Mouse (Mus musculus): ENCODE results near the gene Src. TPM values are rescaled to one million over a fixed set of nuclear protein-coding genes. Genes with fewer than 3 reads are reported as not detected.
A peak's percentile ranks its signal among the peaks of the same experiment; 100 is the strongest.

The Src gene
- total RNA-seq, 4 experiments from 2014 or later: 107 to 122 (median 115) TPM

DNA sequence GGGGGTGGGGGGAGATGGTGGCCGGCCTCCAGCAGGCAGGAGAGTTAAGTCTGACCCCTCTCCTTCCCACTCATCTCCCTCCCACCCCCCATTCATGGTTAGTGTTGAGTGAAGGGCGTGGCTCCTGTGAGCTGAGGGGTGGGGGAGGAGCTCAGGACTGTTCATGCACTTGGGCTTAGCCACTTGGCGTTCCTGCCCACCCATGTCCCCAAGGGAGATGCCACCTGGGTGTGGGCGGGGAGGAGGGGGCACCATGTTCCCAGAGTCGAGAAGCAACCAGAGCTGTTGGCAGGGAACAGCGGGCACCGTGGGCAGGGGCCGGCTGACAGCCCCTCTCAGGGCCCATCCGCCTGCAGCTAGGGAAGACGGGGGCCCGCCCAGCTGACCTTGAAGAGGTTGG, 18.3 kb downstream of the Src start:
- peak in 1 of 2 experiments; percentile 69 for DNase-seq (ENCODE audit: low spot score in 2 of 2)

DNA sequence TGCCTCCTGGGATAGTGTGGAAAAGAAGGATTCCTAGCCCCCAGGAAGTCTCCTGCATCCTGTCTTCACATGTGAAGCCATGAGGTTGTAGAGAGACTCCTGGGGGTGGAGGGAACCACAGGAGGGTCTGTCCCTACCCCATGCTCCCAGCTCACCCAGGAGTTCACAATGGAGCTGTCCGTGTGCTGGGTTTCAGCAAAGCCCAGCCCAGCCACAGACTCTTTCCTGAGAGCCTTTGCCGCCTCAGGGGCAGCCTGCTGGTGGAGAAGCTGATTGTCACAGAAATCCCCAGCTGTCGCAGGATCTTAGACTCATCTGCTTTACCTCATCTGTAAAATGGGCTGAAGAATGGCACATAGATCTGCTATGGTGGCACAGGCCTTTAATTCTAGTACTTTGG, 18.9 kb downstream of the Src start:
- no peak for DNase-seq (ENCODE audit: low spot score in 2 of 2)

DNA sequence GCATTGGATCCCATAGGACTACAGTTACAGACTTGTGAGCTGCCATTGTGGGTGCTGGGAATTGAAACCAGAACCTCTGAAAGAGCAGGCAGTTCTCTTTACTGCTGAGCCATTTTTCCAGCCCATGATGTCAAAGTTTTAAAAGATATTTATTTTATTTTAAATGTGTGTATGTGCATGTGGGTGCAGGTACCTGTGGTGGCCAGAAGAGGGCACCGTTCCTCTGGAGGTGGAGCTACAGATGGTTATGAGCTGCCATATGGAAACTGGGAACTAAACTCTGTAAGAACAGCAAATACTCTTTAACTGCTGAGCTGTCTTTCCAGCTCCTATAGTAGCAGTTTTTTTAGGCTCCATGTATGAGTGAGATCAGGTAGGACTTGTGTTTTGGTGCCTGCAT, 23.1 kb downstream of the Src start:
- no peak for DNase-seq (ENCODE audit: low spot score in 2 of 2)

DNA sequence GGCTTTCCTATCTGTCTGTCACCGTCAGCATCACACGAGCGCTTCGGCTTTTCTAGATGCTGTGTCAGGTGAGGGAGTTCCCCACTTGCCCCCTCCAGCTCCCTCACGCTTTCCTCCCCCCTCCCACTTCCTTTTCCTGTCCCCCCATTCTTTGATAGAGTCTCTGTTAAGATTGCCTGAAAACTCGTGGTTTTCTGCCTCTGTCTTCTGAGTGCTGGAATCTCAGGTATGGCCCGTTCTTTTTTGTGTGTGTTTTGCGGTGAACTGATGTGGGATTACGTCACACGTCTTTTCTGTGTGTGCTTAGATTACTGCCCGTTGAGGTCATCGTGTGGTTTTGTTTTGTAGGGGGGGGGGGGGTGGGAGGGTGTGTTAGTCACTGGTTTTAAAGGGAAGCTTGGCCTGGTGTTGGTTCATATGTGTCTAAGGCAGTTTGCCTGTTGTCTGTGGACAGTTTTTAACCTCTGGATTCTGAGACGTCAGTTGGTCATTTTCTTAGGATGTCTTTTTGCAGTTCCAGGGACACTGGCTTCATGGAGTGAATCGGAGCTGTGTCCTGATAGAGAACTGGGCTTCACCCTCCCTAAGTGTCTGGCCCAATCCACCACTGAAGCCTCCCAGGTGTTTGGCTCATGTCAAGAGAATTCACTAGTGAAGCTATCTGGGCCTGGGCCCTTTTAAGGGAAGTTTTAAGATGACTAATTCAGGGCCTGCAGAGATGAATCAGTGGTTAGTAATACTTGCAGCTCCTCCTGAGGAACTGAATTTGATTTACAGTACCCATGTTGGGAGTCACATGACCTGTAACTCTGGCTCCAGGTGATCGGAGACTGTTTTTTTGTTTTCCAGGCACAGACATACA, 29.3 kb downstream of the Src start:
- no peak for DNase-seq (ENCODE audit: low spot score in 2 of 2)

DNA sequence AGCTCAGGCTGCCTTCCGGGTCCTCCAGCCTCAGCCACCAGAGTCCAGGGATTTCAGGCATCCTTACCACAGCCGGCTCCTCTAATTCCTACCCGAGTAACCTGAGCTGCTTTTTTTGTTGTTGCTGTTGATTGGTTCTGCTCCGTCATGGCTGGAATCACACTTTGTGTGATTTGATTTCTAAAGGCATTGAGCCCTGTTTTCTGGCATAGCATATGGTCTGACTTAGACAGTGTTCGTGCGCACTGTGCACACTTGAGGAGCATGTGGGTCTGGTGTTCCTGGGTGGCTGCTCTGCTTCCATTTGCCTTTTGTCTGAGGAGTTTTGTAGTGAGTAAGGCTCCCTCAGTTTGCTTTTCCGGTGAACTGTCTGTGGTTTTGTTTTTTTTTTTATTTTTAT, 30.1 kb downstream of the Src start:
- no peak for DNase-seq (ENCODE audit: low spot score in 2 of 2)

DNA sequence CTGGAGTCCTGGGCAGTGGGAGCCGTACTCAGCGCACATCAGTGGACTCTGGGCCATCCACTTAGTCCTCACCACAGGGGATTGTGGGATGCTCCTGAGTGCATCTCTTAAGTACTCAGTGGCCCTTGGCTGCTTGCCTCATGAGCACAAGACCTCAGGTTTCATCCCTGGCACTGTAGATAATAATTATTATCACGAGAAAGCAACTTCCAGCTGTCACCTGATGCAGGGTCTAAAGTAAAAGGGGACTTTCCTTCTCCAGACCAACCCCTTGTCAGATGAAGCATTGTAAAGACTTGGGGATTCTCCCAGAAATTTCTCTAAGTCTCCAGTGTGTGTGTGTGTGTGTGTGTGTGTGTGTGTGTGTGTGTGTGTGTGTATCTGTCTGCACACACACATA, 32.7 kb downstream of the Src start:
- DNase-seq (ENCODE audit: low spot score in 2 of 2): no peak

DNA sequence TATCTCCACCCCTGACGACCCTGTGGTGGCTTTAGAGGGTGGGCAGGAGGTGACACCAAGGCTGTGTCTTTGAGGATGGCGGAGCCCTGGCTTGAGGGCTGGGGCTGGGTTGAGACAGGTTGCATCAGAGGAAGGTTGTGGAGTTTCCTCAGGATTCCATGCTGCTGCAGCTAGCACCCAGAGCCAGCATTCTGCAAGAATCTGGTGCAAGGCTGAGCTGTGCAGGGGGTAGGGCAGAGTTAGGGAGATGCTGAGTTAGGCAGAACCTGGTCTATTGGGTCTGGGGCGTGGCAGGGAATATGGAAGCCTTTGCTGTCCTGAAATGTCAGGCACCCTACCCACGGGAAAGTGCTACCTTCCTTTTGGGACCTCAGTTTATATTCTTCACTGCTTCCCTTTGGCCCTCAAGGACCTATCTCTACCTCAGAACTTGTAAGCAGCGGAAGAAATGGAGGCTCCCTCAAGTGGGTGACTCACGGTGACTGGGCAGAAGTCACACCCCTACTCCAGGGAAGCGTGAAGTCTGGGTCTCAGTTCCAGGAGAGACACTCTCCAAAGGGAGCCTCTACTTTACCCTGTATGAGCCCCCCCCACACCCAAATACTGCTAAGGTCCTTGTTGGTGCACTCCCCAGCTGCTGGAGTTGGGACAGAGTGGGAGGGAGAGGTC, 33.3 kb downstream of the Src start:
- DNase-seq (ENCODE audit: low spot score in 2 of 2): no peak

DNA sequence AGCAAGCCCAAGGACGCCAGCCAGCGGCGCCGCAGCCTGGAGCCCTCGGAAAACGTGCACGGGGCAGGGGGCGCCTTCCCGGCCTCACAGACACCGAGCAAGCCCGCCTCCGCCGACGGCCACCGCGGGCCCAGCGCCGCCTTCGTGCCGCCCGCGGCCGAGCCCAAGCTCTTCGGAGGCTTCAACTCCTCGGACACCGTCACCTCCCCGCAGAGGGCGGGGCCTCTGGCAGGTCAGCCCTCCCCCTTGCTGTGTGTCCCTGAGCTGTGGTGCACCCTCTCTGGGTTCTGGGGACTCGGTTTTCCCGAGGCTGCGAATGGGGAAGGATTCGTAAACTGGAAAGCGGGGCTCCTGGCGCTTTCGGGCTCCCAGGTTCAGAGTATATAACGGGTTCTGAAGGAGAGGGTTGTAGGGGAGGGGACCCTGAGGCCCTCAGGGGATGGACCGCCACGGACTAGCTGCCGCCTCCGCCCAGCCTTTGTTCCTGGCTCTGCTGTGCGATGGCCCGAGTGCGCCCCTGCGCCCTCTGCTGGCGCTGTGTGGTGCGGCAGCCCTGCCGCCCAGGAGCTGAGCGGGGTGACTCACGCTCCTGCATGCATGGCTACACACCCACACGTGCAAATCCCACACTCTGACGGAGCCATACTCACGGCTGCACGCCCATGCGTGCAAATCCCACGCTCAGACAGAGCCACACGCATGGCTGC, 39.0 kb downstream of the Src start:
- peak; percentile 95 to 96 for DNase-seq (ENCODE audit: low spot score in 2 of 2)

DNA sequence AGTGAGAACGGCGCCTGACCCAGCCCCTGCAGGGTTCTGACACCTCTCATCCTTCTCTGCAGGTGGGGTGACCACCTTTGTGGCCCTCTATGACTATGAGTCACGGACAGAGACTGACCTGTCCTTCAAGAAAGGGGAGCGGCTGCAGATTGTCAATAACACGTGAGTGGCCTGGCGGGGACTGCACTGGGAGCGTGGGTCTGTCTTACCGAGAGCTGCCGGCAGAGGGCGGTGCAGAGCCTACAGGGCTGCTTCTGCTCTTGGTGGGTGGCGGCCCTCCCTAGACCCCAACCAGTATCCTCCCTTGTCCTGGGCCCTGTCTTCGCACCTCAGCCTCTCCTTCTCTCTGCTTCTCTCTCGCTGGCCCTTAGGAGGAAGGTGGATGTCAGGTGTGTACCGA, 40.2 kb downstream of the Src start:
- DNase-seq (ENCODE audit: low spot score in 2 of 2): peak; percentile 59 to 82

DNA sequence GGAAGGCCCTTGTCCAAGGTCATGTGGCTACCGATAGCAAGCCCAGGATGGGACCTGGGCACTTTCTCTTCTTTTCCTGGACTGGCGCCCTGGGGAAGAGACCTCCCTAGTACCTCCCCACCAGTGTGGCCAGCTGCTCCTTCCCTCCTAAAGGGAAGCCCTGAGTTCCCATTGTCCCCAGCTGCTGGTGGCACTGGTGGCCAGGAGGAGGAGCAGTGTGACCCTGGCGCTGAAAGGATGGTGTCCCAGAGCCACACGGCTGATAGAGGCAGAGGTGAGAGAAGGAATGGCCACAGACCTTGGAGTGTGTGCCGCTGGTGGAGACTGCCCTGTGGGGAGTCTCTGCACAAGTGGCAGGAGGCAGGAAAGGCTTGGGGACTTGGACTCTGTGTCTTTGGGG, 41.5 kb downstream of the Src start:
- DNase-seq (ENCODE audit: low spot score in 2 of 2): no peak

DNA sequence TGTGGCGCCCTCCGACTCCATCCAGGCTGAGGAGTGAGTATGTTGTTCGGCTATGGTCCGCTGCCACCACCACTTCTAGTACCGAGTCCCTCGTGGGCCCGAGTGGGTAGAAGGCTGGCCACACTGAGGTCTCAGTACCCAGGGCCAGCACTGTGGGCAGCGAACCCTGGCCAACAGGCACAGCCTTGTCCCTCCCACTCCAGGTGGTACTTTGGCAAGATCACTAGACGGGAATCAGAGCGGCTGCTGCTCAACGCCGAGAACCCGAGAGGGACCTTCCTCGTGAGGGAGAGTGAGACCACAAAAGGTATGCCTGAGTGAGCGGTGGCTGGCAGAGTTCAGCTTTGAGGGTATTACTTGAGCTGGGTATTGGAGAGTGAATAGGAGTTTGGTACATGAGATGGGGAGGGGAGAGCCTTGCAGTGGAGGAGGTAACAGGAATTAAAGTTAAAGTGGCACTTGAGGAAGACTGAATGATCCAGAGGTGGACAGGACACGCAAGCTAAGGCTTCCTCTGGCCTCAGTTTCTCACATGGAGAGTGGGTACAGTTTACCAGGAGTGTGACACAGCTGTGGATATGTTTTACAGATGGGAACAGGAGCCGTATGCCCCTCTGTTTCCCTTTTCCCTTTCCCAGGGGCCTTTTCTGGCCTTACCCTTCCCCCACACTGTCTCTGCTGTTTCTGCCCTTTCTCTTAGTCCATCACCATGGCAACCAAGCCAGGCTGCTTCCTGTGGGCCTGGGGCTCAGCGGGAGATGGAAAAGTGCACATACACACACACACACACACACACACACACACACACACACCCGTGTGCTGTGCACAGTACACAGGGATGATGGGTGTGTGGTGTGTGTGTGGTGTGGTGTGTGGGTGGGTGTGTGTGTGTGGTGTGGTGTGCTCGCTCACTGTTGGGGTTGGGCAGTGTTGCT, 44.8 kb downstream of the Src start:
- DNase-seq (ENCODE audit: low spot score in 2 of 2): no peak

DNA sequence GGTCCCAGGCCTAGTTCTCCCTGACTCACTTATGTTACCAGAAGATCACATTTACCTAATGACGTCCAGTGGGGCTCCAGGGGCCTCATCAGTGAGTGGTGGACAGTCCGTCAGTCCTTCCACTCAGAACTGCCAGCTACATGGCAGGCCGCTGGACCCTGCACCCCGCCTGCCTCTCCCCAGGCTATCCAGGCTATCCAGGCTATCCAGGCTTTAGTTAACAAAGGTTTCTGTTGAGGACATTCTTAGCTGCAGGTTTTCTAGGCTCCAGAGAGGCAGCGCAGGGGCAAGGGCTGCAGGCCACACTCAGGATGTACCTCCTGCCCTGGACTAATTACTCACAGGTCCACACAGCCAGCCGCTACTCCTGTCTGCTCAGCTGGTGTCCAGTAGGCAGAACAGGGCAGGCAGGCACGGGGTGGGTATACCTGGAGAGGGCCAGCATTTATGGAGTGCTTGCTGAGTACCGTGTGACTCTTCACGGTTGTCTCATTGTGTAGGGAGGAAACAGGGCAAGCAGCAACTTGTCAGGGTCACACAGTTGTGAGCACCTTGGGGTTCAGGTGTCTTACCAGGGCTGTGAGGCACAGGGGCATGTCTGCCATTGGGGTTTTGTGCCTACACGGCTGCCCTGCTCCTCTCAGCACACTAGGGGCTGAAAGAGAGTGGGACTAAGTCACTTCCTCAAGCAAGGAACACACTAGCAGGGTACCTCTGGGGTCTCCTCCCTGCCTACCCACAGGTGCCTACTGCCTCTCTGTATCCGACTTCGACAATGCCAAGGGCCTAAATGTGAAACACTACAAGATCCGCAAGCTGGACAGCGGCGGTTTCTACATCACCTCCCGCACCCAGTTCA, 45.9 kb downstream of the Src start:
- DNase-seq (ENCODE audit: low spot score in 2 of 2): no peak

DNA sequence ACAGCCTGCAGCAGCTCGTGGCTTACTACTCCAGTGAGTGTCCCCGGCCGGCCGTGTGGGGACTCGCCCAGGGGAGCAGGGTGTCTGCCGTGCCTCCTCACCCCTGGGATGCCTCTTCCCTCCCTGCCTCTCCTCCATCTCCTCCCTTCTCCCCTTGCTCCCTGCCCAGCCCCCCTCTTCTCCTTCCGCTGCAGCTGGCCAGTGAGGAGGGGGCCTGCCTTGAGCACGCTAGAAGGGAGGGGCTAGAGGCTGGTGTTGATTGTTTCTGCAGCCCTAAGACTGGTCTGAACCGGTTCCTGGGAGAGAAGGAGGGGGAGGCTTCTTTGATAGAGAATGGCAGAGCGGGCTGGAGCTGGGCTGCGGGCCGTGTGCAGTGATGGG, 46.5 kb downstream of the Src start:
- DNase-seq (ENCODE audit: low spot score in 2 of 2): peak in 1 of 2 experiments; percentile 49

DNA sequence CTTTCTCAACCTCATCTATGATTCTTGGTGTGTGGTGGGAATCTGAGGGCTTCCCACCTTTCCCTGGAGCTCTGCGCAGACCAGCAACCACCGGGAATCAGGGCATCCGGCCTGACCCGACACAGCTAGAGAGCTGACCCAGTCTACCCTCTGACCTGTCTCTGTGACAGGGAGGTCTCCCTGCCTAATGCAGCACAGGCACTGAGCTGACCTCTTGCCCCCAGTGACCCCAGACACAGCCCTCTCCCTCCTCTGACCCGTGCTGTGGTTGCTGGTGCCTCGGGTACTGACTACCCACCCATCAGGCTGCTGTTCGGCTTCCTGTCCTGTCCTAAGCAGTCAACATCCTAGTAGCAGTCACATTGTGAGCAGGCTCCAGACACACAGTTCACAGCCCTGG, 48.6 kb downstream of the Src start:
- no peak for DNase-seq (ENCODE audit: low spot score in 2 of 2)

DNA sequence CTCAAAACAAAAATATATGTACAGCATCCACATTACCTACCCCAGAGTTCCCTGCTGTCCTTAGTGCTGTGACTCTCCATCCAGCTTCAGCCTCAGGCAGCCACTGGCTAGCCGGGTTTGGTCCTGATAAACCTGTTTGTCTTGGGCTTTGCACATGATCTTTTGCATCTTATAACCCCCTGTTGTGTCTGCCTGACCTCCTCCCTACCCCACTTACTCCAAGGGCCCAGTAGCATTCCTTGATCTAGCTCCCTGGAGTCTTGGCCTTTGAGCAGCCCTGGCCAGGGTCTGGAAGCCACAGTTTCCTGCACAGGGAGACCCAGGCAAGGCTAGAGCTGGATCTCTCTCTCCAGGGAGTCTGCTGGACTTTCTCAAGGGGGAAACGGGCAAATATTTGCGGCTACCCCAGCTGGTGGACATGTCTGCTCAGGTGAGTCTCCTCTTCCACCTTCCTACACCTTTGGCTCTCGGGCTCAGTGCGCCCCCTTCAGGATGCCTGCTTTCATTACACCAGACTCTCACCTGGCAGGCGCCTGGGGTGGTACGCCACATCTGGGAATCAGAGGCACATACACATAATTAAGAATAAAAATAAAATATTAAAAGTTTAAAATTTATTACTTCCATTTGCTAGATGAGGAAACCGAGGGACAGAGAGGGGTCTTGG, 50.0 kb downstream of the Src start:
- DNase-seq (ENCODE audit: low spot score in 2 of 2): no peak

DNA sequence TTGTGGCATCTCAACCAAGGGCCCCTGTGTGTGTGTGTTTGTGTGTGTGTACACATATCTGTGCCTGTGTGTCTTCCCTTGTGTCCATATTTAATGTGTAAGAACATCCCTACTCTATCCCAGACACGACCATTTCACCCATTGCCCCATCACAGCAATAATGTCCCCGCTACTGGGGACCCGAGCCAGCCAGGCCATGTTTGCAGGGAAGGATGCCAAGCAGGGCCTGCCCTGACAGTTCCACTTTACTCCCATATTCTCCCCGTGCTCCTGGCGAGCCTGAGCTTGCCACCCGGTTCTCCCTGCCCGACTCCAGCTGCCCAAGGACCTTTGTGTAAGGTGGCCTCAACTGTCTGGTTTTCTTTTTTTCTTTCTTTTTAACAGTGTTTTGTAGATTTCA, 53.0 kb downstream of the Src start:
- DNase-seq (ENCODE audit: low spot score in 2 of 2): no peak

DNA sequence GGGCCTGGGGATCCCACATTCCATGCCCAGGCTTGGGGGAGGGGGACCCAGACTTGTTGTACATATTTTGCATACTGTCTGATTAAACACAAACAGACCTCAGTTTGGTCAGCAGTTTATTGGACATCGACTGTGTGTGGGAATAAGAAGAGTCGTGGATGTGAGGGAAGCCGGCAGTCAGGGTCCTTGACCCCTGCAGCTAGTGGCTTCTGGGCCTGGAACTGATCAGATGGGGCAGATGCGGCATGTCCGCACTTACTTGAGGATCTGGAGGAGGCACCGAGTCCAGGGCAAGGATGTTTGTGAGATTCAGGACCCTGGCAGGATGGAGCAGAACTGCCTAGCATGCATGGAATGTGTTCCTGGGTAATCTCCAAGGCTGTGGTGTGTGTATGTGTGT, 53.5 kb downstream of the Src start:
- no peak for DNase-seq (ENCODE audit: low spot score in 2 of 2)

DNA sequence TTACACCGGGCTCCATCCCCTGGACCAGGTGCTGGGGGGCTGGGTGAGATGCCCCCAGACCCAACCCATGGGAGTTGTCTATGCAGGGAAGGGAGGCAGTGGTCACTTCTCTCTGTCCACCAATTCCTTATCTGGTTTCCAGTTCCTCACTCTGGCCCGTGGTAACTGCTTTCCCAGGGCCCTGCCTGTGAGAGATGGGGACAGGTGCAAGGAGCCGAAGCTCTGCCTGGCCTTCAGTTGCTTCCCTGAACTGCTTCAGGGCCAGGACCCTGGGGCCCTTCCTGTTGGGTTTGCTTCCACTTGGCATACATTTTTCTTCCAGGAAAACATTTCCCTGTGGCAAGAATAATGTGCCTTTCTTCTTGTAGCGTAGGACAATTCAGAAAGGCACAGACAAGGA, 54.2 kb downstream of the Src start:
- DNase-seq (ENCODE audit: low spot score in 2 of 2): no peak

DNA sequence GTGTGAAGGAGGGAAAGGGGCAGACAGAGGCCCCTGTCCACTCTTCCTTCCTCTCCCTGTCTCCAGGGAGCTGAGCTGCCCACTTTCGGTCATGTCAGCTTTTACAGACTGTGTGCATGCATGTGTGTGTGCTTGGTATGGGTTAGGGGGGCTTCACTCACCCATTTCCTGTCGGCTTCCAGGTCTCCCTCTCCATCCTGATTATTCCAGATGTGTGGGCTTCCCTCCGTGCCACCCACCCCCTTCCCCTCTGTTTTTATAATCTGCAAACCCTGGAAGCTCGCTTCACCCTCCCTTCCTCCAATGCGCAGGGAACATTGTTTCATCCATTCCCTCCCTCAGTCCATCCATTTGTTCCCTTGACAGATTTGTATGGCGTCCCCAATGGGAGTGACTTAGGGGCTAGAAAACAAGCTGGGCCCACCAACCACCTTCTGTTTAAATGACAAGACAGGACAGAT, 56.1 kb downstream of the Src start:
- no peak for DNase-seq (ENCODE audit: low spot score in 2 of 2)

Data from left cerebral cortex, adult 8-10 months (tissue).